Mouse (Mus musculus) lung, postnatal 25 days (tissue): ENCODE data around the gene 4930544G11Rik.

ENCODE experiments used
- DNase-seq: peaks from one replicate; pipeline ENCODE4 v3.0.0; 2022; ENCODE audit warnings: low spot score

4930544G11Rik gene

GRCm38 (mm10) chr6:65952309-65952708 is at the start of gene 4930544G11Rik:
Gene 4930544G11Rik, plus strand, starts transcription at chr6:65952609.
- no peak for DNase-seq

- no peak for DNase-seq
Measured at GRCm38 (mm10) chr6:65906657-65907182, 45.7 kb upstream of the 4930544G11Rik start.

- DNase-seq, result no peak
Measured at GRCm38 (mm10) chr6:65915421-65915820, 37.0 kb upstream of the 4930544G11Rik start.

- DNase-seq, result no peak
Measured at GRCm38 (mm10) chr6:65921703-65922102, 30.7 kb upstream of the 4930544G11Rik start.

- DNase-seq, result no peak
Measured at GRCm38 (mm10) chr6:65923501-65924084, 28.8 kb upstream of the 4930544G11Rik start.

- DNase-seq, result no peak
Measured at GRCm38 (mm10) chr6:65925737-65926333, 26.6 kb upstream of the 4930544G11Rik start.

GRCm38 (mm10) chr6:65930523-65930922 is 21.9 kb upstream of the 4930544G11Rik start:
- no peak for DNase-seq

GRCm38 (mm10) chr6:65932776-65933175 is 19.6 kb upstream of the 4930544G11Rik start:
- no peak for DNase-seq

- DNase-seq, result no peak
Measured at GRCm38 (mm10) chr6:65933177-65933576, 19.2 kb upstream of the 4930544G11Rik start.

GRCm38 (mm10) chr6:65935566-65936281 is 16.7 kb upstream of the 4930544G11Rik start:
- DNase-seq, result no peak

GRCm38 (mm10) chr6:65950492-65950891 is 1.9 kb upstream of the 4930544G11Rik start:
- no peak for DNase-seq

GRCm38 (mm10) chr6:65969386-65970111 is 17.1 kb downstream of the 4930544G11Rik start:
- DNase-seq, result no peak

- no peak for DNase-seq
Measured at GRCm38 (mm10) chr6:65970410-65970809, 18.0 kb downstream of the 4930544G11Rik start.

- DNase-seq, result no peak
Measured at GRCm38 (mm10) chr6:65992081-65992480, 39.7 kb downstream of the 4930544G11Rik start.

GRCm38 (mm10) chr6:65998343-65998742 is 45.9 kb downstream of the 4930544G11Rik start:
- DNase-seq, result no peak
